Mouse (Mus musculus): ENCODE results near the gene Pip. TPM values are rescaled to one million over a fixed set of nuclear protein-coding genes. Genes with fewer than 3 reads are reported as not detected.

Gene Pip
- polyA plus RNA-seq (2014; fragmentation: Illumina TruSeq; extraction: RNeasy Lipid Tissue Mini Kit (QIAGEN cat#74804); ENCODE audit: low read depth, low replicate concordance) = not detected

GRCm38 (mm10) chr6:41847235-41847634 is at the start of gene Pip:
TSS of gene Pip (plus strand) at chr6:41847535.

GRCm38 (mm10) chr6:41852689-41853088 is 5.4 kb downstream of the Pip start, which contains the start of gene Sval2:
TSS of gene Sval2 (plus strand) at chr6:41852989.

Other genes with a start within 250 kb of the Pip start
- not detected for gene Ephb6, start 242.1 kb upstream of the Pip start, polyA plus RNA-seq (2014; fragmentation: Illumina TruSeq; extraction: RNeasy Lipid Tissue Mini Kit (QIAGEN cat#74804); ENCODE audit: low read depth, low replicate concordance)
- gene Trpv6, start 211.1 kb upstream of the Pip start, polyA plus RNA-seq (2014; fragmentation: Illumina TruSeq; extraction: RNeasy Lipid Tissue Mini Kit (QIAGEN cat#74804); ENCODE audit: low read depth, low replicate concordance) = 0.20 TPM
- gene Trpv5, start 166.8 kb upstream of the Pip start, polyA plus RNA-seq (2014; fragmentation: Illumina TruSeq; extraction: RNeasy Lipid Tissue Mini Kit (QIAGEN cat#74804); ENCODE audit: low read depth, low replicate concordance) = 26.6 TPM
- gene Llcfc1, start 163.1 kb upstream of the Pip start, polyA plus RNA-seq (2014; fragmentation: Illumina TruSeq; extraction: RNeasy Lipid Tissue Mini Kit (QIAGEN cat#74804); ENCODE audit: low read depth, low replicate concordance) = 0.93 TPM
- gene Kel, start 143.2 kb upstream of the Pip start, polyA plus RNA-seq (2014; fragmentation: Illumina TruSeq; extraction: RNeasy Lipid Tissue Mini Kit (QIAGEN cat#74804); ENCODE audit: low read depth, low replicate concordance) = not detected
- not detected for gene Olfr459, start 72.4 kb upstream of the Pip start, polyA plus RNA-seq (2014; fragmentation: Illumina TruSeq; extraction: RNeasy Lipid Tissue Mini Kit (QIAGEN cat#74804); ENCODE audit: low read depth, low replicate concordance)
- not detected for gene Sval2, start 5.5 kb downstream of the Pip start, polyA plus RNA-seq (2014; fragmentation: Illumina TruSeq; extraction: RNeasy Lipid Tissue Mini Kit (QIAGEN cat#74804); ENCODE audit: low read depth, low replicate concordance)
- gene Sval1, start 104.1 kb downstream of the Pip start, polyA plus RNA-seq (2014; fragmentation: Illumina TruSeq; extraction: RNeasy Lipid Tissue Mini Kit (QIAGEN cat#74804); ENCODE audit: low read depth, low replicate concordance) = not detected
- not detected for gene Sval3, start 120.6 kb downstream of the Pip start, polyA plus RNA-seq (2014; fragmentation: Illumina TruSeq; extraction: RNeasy Lipid Tissue Mini Kit (QIAGEN cat#74804); ENCODE audit: low read depth, low replicate concordance)
- not detected for gene Sva, start 190.9 kb downstream of the Pip start, polyA plus RNA-seq (2014; fragmentation: Illumina TruSeq; extraction: RNeasy Lipid Tissue Mini Kit (QIAGEN cat#74804); ENCODE audit: low read depth, low replicate concordance)